Mouse (Mus musculus): ENCODE measurements around the gene Fam205a1. TPM values are rescaled to one million over a fixed set of nuclear protein-coding genes. Genes with fewer than 3 reads are reported as not detected.
"Not testable (repeated sequence)": the region's sequence is repeated elsewhere in the genome, so short reads cannot be mapped to it uniquely, and the experiment has no call there.

The Fam205a1 gene
- polyA plus RNA-seq, 1 experiment from 2014 or later, result not detected

GRCm38 (mm10) chr4:42876586-42877291 lies 23.1 kb upstream of the Fam205a1 start:
- Histone ChIP-seq H3K4me1 (replicated peaks) (no peaks in the 10 kb centered on the region), H3K36me3 (no peaks in the 10 kb centered on the region), H3K4me2 (no peak overlapping the region), H3K27me3 (no peaks in the 10 kb centered on the region), H3K9ac (replicated peaks) (no peak overlapping the region), H3K9me3 (no peaks in the 10 kb centered on the region), H3K27ac (no peak overlapping the region), H3K4me3 (replicated peaks) (no peak overlapping the region)
- WGBS, result 35% methylated on average over 5 of the region's 5 CpGs
- peak; percentile 89; the same call in 1 of the 2 replicates for ATAC-seq (ENCODE audit: insufficient number of reproducible peaks, insufficient read depth, low FRiP score, low TSS enrichment, low read depth)

DNA sequence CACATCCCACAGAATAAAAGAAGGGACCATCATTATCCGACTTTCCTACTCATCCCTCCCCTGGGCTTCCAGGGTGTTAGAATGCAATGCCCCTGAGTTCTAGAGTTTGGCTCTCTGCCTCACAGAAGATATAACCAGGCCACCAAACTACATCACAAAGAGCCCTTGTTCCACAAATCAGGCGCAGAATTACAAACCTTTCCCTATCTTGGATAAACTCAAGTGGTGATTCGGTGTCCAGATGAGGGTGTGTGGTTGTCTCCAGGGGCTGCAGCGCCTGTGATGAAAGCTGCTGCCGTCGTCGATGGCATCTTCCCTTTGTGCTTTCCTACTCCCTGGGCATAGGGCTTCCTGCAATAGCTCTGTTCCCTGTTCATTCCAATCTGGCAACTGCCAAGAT lies 20.4 kb upstream of the Fam205a1 start, which contains the start of gene Fam205c:
Gene Fam205c (minus strand): TSS at position 101 of the 400 bp plus-strand sequence.
- Histone ChIP-seq H3K9me3 (no peaks in the 10 kb centered on the region), H3K27ac (no peak within 1 kb of the TSS), H3K36me3 (no peaks in the 10 kb centered on the region), H3K4me2 (no peak within 1 kb of the TSS), H3K4me1 (replicated peaks) (no peaks in the 10 kb centered on the region), H3K4me3 (replicated peaks) (no peak within 1 kb of the TSS), H3K9ac (replicated peaks) (no peak within 1 kb of the TSS), H3K27me3 (no peaks in the 10 kb centered on the region)
- ATAC-seq (ENCODE audit: insufficient number of reproducible peaks, insufficient read depth, low FRiP score, low TSS enrichment, low read depth), result no peak
- 88% methylated on average over 7 of the region's 7 CpGs for WGBS

DNA sequence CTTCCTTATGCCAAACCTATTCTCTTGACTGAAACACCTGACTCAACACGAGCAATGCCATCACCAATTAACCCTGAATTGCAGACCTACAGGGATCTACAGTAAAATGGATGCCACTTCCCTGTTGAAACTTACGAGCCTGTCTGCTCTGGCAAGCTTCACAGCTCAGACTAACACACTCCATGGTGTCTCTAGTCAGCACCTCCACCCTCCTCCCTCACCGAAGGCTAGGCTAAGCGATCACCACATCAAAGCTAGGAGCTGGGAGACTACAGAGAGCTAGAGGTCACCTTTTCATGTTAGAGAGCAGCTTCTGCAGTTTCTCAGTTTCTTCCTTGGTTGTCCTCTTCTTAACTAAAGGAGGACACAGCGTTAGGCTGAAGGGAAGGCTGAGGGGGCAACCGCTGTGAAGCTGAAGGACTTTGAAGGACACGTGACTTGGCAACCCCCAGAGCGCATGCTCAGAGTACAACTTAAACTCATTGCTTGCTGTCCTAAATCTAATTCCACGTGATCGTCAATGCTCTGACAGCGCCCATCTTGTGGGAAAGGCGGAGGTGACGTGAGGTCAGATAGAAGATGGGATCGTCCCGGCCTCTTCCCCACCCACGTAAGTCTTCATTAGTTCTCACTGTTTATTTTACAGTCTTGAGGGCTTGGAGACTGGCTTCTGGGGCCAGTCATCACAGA lies 19.2 kb upstream of the Fam205a1 start:
- no peak overlapping the region for H3K4me2 ChIP-seq
- no peak overlapping the region for H3K27ac ChIP-seq
- 68% methylated on average over 16 of the region's 16 CpGs for WGBS
- H3K9me3 ChIP-seq, result no peaks in the 10 kb centered on the region
- H3K4me3 ChIP-seq (replicated peaks), result no peak overlapping the region
- no peaks in the 10 kb centered on the region for H3K4me1 ChIP-seq (replicated peaks)
- H3K27me3 ChIP-seq, result no peaks in the 10 kb centered on the region
- no peak overlapping the region for H3K9ac ChIP-seq (replicated peaks)
- H3K36me3 ChIP-seq, result no peaks in the 10 kb centered on the region
- ATAC-seq (ENCODE audit: insufficient number of reproducible peaks, insufficient read depth, low FRiP score, low TSS enrichment, low read depth), result no peak

DNA sequence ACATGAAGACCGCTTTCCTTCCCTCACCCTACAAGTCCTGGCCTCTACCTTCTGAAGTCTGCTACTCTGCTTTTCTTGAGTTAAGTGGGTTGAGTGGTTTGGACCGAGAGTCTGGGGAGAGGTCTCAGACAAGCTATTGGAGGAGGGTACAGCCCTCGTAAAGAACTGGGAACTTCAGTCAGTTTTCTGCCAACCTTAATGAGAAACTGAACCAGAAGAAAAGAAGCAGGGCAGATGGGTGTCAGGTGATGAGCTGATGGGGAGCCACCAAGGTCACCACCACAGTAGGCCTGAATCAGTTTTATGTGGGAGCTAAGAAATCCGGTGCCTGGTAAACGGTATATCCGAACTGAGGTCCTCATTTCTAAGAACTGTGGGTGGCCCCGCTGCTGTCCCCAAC lies 18.5 kb upstream of the Fam205a1 start:
- no peak overlapping the region for H3K4me2 ChIP-seq
- H3K9me3 ChIP-seq, result no peaks in the 10 kb centered on the region
- H3K27me3 ChIP-seq, result no peaks in the 10 kb centered on the region
- H3K9ac ChIP-seq (replicated peaks), result no peak overlapping the region
- WGBS, result 89% methylated on average over 7 of the region's 7 CpGs
- ATAC-seq (ENCODE audit: insufficient number of reproducible peaks, insufficient read depth, low FRiP score, low TSS enrichment, low read depth), result no peak
- H3K4me3 ChIP-seq (replicated peaks), result no peak overlapping the region
- no peak overlapping the region for H3K27ac ChIP-seq
- H3K4me1 ChIP-seq (replicated peaks), result no peaks in the 10 kb centered on the region
- no peaks in the 10 kb centered on the region for H3K36me3 ChIP-seq

DNA sequence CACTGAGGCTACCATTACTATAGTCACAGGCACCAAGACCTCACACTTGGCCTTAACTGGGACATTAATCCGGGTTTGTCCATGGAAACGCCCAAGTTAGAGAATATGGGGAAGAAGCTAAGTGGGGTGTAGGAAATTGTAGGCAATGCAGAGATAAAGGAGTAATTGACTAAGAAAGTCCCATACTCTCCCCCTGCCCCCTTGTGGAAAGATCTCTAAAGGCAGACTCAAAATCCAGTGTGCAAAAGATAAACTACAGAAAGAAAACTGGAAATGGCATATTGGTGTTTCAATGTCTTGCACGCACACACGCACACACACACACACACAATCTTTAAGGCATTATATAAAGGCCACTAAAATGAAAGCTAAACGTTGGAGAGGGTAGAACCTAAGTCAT lies 17.1 kb upstream of the Fam205a1 start:
- ATAC-seq (ENCODE audit: insufficient number of reproducible peaks, insufficient read depth, low FRiP score, low TSS enrichment, low read depth), result no peak
- Histone ChIP-seq H3K4me2 (no peak overlapping the region), H3K9ac (replicated peaks) (no peak overlapping the region), H3K27me3 (no peaks in the 10 kb centered on the region), H3K27ac (no peak overlapping the region), H3K4me1 (replicated peaks) (no peaks in the 10 kb centered on the region), H3K36me3 (no peaks in the 10 kb centered on the region), H3K4me3 (replicated peaks) (no peak overlapping the region), H3K9me3 (no peaks in the 10 kb centered on the region)
- 76% methylated on average over 5 of the region's 5 CpGs for WGBS

DNA sequence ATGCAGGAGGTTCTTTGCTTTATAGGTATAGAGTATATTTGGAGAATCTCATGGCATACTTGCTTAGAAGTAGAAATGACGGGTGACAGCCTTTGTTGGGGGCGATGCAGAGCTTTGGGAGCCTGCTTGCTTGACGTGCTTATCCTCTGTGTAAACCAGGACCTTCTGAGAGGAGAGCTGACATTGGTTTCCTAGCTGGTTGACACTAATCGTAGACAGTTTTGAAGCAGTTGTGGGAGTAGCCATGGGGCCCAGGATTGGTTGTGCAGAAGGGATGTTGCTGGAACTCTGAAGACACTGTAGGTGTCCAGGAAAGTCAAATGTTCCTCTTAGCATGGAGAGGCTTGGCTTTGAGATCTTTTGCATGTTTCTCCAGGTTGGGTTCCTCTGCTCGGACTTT lies 14.5 kb upstream of the Fam205a1 start:
- no peak overlapping the region for H3K9ac ChIP-seq (replicated peaks)
- no peak for ATAC-seq (ENCODE audit: insufficient number of reproducible peaks, insufficient read depth, low FRiP score, low TSS enrichment, low read depth)
- no peak overlapping the region for H3K4me2 ChIP-seq
- no peaks in the 10 kb centered on the region for H3K36me3 ChIP-seq
- 86% methylated on average over 5 of the region's 5 CpGs for WGBS
- H3K27ac ChIP-seq, result no peak overlapping the region
- H3K4me1 ChIP-seq (replicated peaks), result no peaks in the 10 kb centered on the region
- H3K27me3 ChIP-seq, result no peaks in the 10 kb centered on the region
- no peaks in the 10 kb centered on the region for H3K9me3 ChIP-seq
- H3K4me3 ChIP-seq (replicated peaks), result no peak overlapping the region

DNA sequence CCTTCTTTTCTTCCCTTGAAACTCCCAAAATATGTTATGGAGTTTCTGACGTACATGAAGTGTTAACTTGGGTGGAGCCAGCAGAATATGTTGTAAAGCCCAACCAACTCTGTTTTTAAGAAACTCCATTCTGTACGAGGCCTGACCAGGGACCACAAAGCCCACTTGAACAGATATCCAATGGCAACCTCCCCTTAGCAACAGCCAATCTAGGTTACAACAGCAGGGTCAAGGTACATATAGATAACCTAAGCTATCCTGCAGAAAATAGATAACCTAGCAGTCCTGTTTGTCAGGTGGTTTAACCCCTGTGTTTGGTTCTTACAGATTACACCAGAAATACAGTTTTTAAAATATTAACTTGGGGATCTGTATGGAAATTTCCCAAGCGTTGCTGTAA lies 13.7 kb upstream of the Fam205a1 start:
- H3K9me3 ChIP-seq, result no peaks in the 10 kb centered on the region
- H3K36me3 ChIP-seq, result no peaks in the 10 kb centered on the region
- no peak overlapping the region for H3K4me2 ChIP-seq
- no peak overlapping the region for H3K27ac ChIP-seq
- H3K9ac ChIP-seq (replicated peaks), result no peak overlapping the region
- H3K4me3 ChIP-seq (replicated peaks), result no peak overlapping the region
- no peaks in the 10 kb centered on the region for H3K27me3 ChIP-seq
- ATAC-seq (ENCODE audit: insufficient number of reproducible peaks, insufficient read depth, low FRiP score, low TSS enrichment, low read depth), result no peak
- no peaks in the 10 kb centered on the region for H3K4me1 ChIP-seq (replicated peaks)
- 76% methylated on average over 3 of the region's 3 CpGs for WGBS

GRCm38 (mm10) chr4:42863487-42863886 lies 9.8 kb upstream of the Fam205a1 start:
- not testable (repeated sequence) for H3K36me3 ChIP-seq; H3K4me3 ChIP-seq (replicated peaks); H3K27me3 ChIP-seq; H3K4me1 ChIP-seq (replicated peaks); ATAC-seq (ENCODE audit: insufficient number of reproducible peaks, insufficient read depth, low FRiP score, low TSS enrichment, low read depth); H3K4me2 ChIP-seq; H3K9ac ChIP-seq (replicated peaks); H3K9me3 ChIP-seq; H3K27ac ChIP-seq
- 81% methylated on average over 5 of the region's 5 CpGs for WGBS

DNA sequence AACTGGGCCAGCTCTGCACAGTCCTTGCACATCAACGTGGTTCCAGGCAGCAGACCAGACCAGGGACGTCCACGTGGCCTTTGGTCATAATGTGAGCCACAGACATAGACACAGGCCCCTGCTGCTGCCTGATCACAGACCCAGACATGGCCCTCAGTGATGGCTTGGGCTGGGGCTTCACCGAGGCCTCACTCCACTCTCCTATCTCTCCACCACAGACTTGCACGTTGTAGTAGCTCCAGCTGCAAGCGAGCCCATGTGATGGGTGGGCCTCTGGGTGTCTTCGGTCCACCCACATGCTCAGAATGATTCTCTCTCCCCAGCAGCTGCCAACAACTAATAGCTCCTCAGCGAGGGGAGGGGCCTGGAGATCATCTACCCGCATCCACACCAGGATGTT lies 6.8 kb upstream of the Fam205a1 start:
- not testable (repeated sequence) for H3K27ac ChIP-seq; H3K4me2 ChIP-seq; H3K4me1 ChIP-seq (replicated peaks); H3K27me3 ChIP-seq; H3K4me3 ChIP-seq (replicated peaks); ATAC-seq (ENCODE audit: insufficient number of reproducible peaks, insufficient read depth, low FRiP score, low TSS enrichment, low read depth); H3K36me3 ChIP-seq; H3K9ac ChIP-seq (replicated peaks); H3K9me3 ChIP-seq
- 85% methylated on average over 9 of the region's 9 CpGs for WGBS

GRCm38 (mm10) chr4:42856671-42857070 lies 3.0 kb upstream of the Fam205a1 start, which contains the start of gene Gm12394:
Gene Gm12394, minus strand, starts transcription at chr4:42856771.
- 85% methylated on average over 1 of the region's 1 CpGs for WGBS
- not testable (repeated sequence) for H3K4me2 ChIP-seq; H3K9me3 ChIP-seq; H3K36me3 ChIP-seq; H3K27me3 ChIP-seq; H3K4me1 ChIP-seq (replicated peaks); H3K9ac ChIP-seq (replicated peaks); ATAC-seq (ENCODE audit: insufficient number of reproducible peaks, insufficient read depth, low FRiP score, low TSS enrichment, low read depth); H3K4me3 ChIP-seq (replicated peaks); H3K27ac ChIP-seq
